Mouse (Mus musculus): Measurements from ENCODE around the gene Erp44. TPM values are rescaled to one million over a fixed set of nuclear protein-coding genes. Genes with fewer than 3 reads are reported as not detected.
A peak's percentile ranks its signal among the peaks of the same experiment; 100 is the strongest.

The Erp44 gene
- total RNA-seq, 2 experiments from 2014 or later = 35.5 to 37.2 TPM

DNA sequence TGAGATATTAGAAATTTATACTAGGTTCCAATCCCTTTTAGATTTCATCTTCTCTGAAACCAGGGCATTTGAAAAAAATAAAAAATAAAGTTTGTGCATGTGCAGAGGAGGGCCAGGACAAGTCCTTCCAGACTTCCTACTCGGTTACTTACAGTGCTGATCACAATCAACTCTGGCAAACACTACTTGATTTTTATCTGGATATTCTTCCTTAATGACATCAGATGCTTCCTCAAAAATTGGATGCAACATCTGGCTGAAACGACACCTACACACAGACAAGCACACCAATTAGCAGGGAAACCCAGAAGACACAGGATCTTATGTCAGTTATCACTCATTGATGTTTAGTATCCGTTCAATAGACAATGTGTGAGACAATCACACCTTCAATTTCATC is 42.6 kb downstream of the Erp44 start:
- no peak for DNase-seq

DNA sequence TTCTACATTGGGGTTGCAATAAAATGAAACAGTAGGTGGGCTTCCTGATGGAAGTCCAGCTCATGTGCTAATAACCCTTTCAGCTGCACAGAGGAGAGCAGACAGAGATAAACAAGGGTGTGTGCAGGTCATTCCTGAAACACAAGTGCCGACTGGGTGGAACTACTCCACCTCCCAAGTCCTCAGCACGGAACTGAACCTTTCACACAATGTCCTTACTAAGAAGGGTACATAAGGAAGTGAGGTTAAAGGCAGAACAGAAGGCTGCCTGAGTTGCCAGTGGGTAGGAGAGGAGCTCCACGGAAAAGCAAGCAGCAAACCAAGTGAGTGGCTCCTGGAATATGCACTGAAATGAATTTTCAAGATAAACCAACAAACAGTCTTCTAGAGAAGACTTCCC is 52.6 kb downstream of the Erp44 start:
- no peak for DNase-seq

DNA sequence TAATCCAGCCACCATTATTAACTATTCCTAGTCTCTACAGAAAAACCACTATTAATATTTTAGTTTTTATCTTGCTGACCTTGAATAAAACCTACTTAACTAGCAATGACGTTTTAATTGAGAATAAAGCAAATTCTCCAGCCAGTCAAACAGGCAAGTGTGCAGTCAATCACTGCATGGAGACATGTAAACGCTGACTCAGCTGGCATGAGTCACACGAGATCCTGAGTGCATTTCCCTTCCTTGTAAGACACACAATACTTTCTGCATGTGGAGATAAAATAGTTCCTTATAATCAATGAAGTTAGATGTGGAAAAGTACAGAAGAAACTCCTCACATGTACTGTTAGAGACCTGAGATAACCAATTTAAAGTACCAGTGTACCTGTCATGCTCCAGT is 53.8 kb downstream of the Erp44 start:
- no peak for DNase-seq

DNA sequence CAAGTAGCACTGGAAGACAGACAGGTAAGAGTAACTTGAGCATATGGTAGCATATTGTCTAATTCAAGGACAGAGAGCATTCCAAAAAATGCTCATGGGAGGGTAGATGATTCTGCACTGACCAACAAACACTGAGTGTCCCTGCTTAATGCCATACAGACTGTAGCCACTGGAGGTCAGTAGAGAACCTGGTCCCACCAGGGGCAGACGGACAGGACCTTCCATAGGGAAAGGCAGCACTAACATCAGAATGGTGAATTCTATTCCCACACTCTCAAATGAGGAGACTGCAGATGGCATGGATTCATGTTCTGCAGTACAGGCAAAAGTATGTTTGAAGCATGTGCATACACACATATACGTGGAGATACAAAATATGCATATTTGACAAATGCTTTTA is 54.2 kb downstream of the Erp44 start:
- DNase-seq = peak; percentile 16 to 50

DNA sequence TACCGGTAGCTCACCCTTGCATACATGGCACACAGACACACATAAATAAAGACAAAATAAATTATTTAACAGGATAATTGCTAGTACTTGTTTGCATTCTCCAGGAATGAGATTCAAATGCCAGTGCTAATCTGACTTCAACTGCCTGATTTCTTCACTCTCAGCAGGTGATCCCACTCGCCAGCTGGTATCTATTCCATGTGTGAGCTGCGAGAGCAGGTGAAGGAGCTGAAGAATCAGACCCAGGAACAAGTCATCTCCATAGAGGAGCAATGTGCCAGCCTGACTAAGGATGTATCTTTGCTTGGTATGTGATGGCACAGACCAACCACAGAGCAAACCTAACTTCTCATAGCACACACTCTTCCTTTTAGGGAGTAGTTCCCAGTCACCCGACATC is 75.8 kb downstream of the Erp44 start:
- DNase-seq = no peak

DNA sequence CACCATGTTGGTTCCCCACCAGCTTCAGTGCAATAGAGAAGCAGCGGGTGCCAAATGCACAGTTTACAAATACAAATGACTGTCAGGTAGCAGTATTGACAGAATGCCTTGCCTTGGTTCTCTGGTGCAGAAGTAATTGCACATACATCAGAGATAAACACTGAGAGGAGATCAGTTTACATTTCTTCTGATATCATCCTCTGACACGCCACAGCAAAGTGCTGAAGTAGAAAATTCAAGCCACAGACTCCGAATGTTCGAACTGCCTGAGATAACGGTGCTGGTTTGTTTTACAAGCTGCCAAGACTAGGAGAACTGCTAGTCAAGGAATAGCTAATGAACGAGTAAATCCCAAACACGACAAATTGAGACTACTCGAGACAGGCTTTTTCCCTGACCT is 80.9 kb downstream of the Erp44 start:
- DNase-seq = no peak

DNA sequence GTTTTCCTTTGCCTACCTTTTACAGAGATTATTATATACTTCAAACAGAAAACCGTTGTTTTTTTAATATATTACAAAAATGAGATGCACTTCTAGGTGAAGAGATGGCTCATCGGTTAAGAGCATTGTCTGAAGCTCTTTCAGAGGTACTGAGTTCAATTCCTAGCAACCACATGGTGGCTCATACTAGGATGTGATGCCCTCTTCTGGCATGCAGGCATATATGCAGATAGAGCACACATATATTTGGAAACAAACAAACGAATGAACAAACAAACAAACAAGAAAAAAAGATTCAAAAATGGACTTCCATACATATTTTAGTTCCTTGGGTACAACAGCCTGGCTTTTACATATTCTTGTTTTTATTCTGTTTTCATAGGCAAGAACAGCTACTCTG is 81.4 kb downstream of the Erp44 start:
- no peak for DNase-seq

DNA sequence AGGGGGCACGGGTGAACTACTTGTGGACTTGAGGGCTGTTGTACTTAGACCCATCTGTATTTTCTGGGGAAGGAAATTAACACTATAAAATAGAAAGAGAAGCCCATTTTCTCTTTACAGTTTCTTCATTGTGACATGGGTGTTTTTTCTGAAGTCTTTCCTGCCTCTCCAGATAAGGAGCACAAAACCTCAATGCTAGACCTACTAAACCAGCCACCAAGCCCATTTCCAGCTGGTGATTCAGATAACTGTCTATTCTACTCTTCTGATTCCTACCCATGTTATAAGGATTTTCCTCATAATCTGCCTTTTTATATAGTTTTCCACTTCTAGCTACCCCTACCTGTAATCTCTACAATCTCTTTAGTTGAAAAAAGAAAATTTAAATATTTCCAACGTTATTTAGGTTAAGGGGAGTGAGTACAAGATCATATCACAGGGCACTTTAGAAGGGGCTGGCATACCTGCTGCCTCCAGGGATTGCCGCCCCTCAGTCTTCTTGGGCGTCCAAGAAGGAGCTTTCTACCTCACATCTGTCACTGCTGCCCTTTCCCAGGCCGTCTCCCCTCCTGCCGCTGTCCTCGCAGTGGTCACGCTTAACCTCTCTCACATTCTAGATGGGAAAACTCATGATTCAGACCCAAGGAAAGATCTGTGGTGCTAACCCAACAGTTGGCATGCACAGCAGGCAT is 97.1 kb downstream of the Erp44 start:
- no peak for DNase-seq

DNA sequence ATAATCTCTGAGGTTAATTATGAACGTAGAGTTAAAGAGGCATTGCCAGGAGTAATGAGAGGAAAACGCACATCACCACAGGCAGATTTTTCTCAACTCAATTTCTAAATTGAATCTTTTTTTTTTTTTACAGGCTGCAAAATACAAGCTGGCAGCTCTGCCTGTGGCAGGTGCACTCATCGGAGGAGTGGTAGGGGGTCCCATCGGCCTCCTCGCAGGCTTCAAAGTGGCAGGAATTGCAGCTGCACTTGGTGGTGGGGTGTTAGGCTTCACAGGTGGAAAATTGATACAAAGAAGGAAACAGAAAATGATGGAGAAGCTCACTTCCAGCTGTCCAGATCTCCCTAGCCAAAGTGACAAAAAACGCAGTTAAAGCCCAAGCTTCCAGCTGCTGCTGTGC is 98.0 kb downstream of the Erp44 start:
- no peak for DNase-seq

DNA sequence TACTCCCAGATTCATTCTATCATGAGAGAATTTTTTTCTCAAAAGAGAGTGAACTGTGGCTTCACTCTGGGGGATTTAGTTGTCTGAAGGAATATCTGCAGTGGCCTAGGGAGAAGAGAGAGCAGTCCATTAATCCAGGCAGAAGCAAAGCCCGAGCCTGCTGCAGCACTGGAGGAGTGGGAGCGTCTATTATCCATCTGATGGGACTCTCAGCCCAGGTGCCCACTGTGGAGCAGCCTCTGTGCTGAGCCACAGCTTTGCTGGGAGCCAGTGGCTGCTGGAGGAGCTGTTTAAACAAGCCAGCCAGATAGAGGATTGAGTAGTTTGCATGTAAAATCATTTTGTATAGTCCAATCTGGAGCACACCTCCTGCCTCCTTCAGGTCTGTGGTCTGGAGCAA is 98.4 kb downstream of the Erp44 start:
- DNase-seq = no peak

DNA sequence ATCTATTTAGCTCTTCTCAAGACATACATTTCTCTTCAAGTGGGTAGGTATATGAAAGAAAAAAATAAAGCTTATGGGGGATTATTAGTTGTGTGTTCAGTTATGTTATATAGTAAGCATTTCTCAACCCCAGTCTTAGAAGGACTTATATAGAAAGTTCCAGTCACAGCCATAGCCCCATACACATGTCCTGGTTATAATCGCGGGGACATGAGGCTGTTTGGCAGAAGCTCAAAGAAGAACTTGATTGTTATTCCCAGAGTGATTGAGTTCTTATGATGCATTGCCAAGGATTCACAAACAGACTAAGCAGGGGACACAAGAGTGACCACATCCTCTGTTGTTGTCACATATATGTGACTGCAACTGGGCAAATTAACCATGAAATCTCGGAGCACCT is 103.7 kb downstream of the Erp44 start:
- no peak for DNase-seq

DNA sequence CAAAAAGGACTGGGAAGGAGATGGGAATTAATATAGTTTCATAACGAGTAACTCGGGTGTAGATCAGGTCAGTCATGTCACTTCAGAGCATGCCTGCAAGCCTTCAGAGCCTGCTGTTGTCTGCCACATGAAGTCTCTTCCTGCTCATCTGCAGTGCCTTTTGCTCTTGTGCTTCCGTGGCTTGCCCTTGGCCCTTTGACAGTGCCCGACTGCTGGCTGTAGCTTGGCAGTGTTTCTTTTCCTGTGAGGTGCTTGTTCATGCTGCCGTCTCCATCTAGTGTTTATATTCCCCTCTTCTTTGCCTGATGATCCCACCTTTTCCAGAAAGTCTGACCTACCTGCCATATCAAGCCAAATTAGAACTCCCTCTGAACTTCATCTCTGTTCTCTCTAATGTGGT is 115.5 kb downstream of the Erp44 start:
- no peak for DNase-seq

DNA sequence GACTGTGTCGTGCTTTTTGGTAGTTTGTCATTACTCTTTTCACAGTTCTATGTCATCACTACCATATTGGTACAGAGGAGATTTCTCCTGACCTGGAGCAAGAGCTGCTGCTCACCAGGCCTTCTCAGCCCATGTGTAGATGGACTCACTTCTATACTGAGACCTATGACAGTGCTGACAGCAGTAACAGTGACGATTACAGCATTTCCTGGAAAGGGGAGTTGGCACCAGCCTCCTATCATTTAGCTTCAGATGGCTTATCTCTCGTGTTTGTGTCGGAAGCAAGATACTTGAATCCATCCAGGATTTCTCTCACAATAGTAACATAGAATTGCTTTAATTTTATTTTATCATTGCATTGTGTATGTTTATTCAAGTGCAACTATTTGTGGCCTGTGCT is 119.0 kb downstream of the Erp44 start:
- no peak for DNase-seq

DNA sequence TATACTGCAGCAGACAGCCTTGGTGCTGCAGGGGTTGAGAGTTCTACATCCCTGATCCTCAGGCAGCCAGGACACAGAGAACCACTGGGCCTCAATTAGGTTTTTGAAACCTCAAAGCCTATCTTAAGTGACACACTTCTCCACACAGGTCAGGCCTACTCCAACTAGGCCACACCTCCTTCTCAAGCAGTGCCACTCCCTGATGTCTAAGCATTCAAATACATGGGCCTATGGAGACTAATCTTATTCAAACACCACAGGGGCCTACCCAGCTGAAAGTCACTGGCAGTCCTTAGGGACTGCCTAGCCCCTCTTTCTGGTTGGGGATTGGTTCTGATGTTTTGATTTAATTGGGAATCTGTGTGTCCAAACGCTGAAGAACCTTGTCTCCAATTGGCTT is 123.5 kb downstream of the Erp44 start:
- DNase-seq = no peak

DNA sequence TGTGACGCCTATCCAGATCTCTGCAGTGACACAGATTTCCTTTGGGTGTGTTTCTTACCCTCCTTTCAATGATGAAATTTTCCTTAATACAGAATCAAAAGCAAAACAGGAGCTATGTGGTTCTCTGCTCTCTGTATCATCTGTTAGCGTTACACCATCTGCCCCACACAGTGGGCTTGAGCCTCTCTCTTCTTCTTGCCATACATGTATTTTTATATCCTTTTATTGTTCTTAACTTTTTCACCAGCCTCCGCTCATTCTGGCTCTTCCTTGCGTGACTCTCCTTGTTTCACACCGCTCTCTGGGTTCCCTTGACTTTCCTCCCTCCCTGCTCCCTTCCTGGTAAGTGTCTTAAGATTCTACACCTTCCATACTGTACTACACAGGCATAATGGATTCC is 126.1 kb downstream of the Erp44 start:
- DNase-seq = peak; percentile 13 to 16

DNA sequence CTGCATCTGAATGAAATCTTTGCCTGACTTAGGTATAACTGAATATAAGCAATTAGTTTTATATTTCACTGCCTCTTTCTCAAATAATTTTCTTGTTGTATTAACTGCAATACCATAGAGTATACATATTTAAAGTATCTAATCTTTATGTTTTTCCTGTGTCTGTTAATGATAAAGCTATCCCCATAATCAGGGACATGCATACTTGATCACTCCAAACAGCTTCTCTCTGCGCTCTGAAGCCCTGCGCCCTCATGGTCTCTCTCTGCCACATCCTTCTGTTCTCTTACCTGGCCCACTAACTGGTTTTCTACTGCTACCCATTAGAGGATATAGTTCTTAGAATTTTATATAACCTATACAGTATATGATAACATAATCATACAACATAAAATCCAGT is 129.9 kb downstream of the Erp44 start:
- no peak for DNase-seq

Small RNA genes lying within 50 kb of the gene (microRNA-seq; reads per million reads assigned to microRNA genes)
- 0 reads per million in 2 experiments for gene Mir1958

Other genes with a start within 250 kb of the Erp44 start
- gene Nr4a3, start 234.4 kb downstream of the Erp44 start, total RNA-seq (2021) = 10 to 100 TPM; 61.9 to 74.0 TPM
- gene Stx17, start 154.6 kb downstream of the Erp44 start, total RNA-seq (2021) = 10 to 100 TPM; 17.5 to 20.6 TPM
- 10 to 100 TPM; 13.3 to 15.5 TPM for gene Invs, start 202 bp upstream of the Erp44 start, total RNA-seq (2021)
- gene Tex10, start 193.9 kb upstream of the Erp44 start, total RNA-seq (2021) = 10 to 100 TPM; 28.0 to 29.2 TPM

All from layer of hippocampus, postnatal 36 days (tissue).